ENCODE assay signal across 8 mouse cellular contexts in genomic region chrX:73053860-73054563, GRCm38 (mm10). TPM values are rescaled to one million over a fixed set of nuclear protein-coding genes. Genes with fewer than 3 reads are reported as not detected.
DNase-seq lines count a peak whose midpoint lies in the region; ATAC-seq and TF ChIP-seq lines count a peak whose summit lies in the region.

No protein-coding gene starts in this region.

- H3K27ac ChIP-seq in lung, embryonic 14.5 days (ENCODE audit: low read depth): no peak overlapping the region
- H3K27ac ChIP-seq in olfactory bulb, adult 2 months (ENCODE audit: insufficient read depth, low read depth, low read length): peak overlapping the region; percentile 1; the same call in 1 of the 2 replicates

- no peak overlapping the region for H3K4me3 ChIP-seq in lung, embryonic 14.5 days (ENCODE audit: low read depth, low read length)
- peak overlapping the region; percentile 29 for H3K4me3 ChIP-seq in olfactory bulb, adult 2 months (ENCODE audit: insufficient read depth, low read depth, low read length)

- peak; percentile 100 for ATAC-seq in frontal cortex, adult (ENCODE audit: low TSS enrichment)
- peak; percentile 94 to 99 for ATAC-seq in hematopoietic stem cell, adult 5-6 weeks (replicated peaks in 1 of 2; ENCODE audit: insufficient read depth in 1 of 2, low FRiP score in 2 of 2, low TSS enrichment in 1 of 2, low read depth in 1 of 2, poor library complexity in 2 of 2, severe bottlenecking in 2 of 2)
- ATAC-seq in lung, embryonic 14.5 days (ENCODE audit: insufficient read depth): peak; percentile 97

- H3K9me3 ChIP-seq in lung, embryonic 14.5 days (ENCODE audit: low read depth, low read length): no peaks in the 10 kb centered on the region

- no peaks in the 10 kb centered on the region for H3K27me3 ChIP-seq in lung, embryonic 14.5 days (ENCODE audit: insufficient read depth, low read length)

- DNase-seq in MEL-GATA-1-ER (ENCODE audit: extremely low read depth, low read depth): peak; percentile 89
- peak; percentile 95 for DNase-seq in cerebellum, adult 8-10 months
- peak; percentile 91 to 95 for DNase-seq in layer of hippocampus, adult 8-10 months (ENCODE audit: low spot score in 2 of 2)
- peak; percentile 96 for DNase-seq in lung, embryonic 14.5 days
- DNase-seq in thymus, adult 18-20 months: peak; percentile 64 to 75

- H3K9ac ChIP-seq in lung, embryonic 14.5 days: no peak overlapping the region

- H3K4me1 ChIP-seq in lung, embryonic 14.5 days (ENCODE audit: insufficient read depth): no peaks in the 10 kb centered on the region
- H3K4me1 ChIP-seq in olfactory bulb, adult 2 months (ENCODE audit: control insufficient read depth, insufficient read depth, low read length): no peaks in the 10 kb centered on the region

- WGBS in lung, embryonic 14.5 days: 11% methylated on average over 14 of the region's 14 CpGs
- 21% methylated on average over 14 of the region's 14 CpGs for WGBS in olfactory bulb, adult 2 months

- no peaks in the 10 kb centered on the region for H3K36me3 ChIP-seq in lung, embryonic 14.5 days (ENCODE audit: insufficient read depth)

- peak; percentile 92 for TF ChIP-seq CTCF in lung, embryonic 14.5 days (IDR thresholded peaks at IDR 0.05; ENCODE audit: low read depth)
- peak; percentile 52 for TF ChIP-seq CTCF in olfactory bulb, adult 2 months (IDR thresholded peaks at IDR 0.05; ENCODE audit: insufficient read depth, low read depth, low read length)

- H3K4me2 ChIP-seq in lung, embryonic 14.5 days: peak overlapping the region; percentile 40; the same call in 1 of the 2 replicates

- no peak for TF ChIP-seq POLR2A in olfactory bulb, adult 2 months (IDR thresholded peaks at IDR 0.05; ENCODE audit: insufficient read depth, low read depth, low read length)

RNA-seq across cellular contexts. Expression of gene Pnma3, which starts 10.6 kb away (rescaled TPM):
- not detected in 2 replicates for total RNA-seq in hematopoietic stem cell, adult 5-6 weeks (2017)
- total RNA-seq in layer of hippocampus, adult 8-10 months (2022): 10 to 100 TPM; 18.6 to 27.3 (median 22.1) TPM
- polyA plus RNA-seq in lung, embryonic 14.5 days (2014; fragmentation: Nextera tagmentation; extraction: Ambion mirVana): 0.08 and 0.13 TPM in 2 replicates
- not detected in 2 replicates for polyA plus RNA-seq in olfactory bulb, adult 2 months (2012; ENCODE audit: insufficient read depth, insufficient read length, low replicate concordance, missing spikeins)

RNA-seq across cellular contexts. Expression of gene Pnma5, which starts 17.1 kb away (rescaled TPM):
- not detected in 2 replicates for total RNA-seq in hematopoietic stem cell, adult 5-6 weeks (2017)
- 1 to 10 TPM in 1 of 4 experiments, under 1 TPM in 3; 0.20 to 1.1 (median 0.41) TPM for total RNA-seq in layer of hippocampus, adult 8-10 months (2022)
- polyA plus RNA-seq in lung, embryonic 14.5 days (2014; fragmentation: Nextera tagmentation; extraction: Ambion mirVana): 0.11 TPM in 1 of 2 replicates, not detected in the other
- not detected in 2 replicates for polyA plus RNA-seq in olfactory bulb, adult 2 months (2012; ENCODE audit: insufficient read depth, insufficient read length, low replicate concordance, missing spikeins)

RNA-seq across cellular contexts. Expression of gene Xlr4a, which starts 28.3 kb away (rescaled TPM):
- total RNA-seq in hematopoietic stem cell, adult 5-6 weeks (2017): 39.3 and 48.7 TPM in 2 replicates
- total RNA-seq in layer of hippocampus, adult 8-10 months (2022): 1 to 10 TPM in 2 of 4 experiments, under 1 TPM in 1, not detected in 1; 0.74 to 3.9 (median 1.5) TPM
- 0.35 and 2.0 TPM in 2 replicates for polyA plus RNA-seq in lung, embryonic 14.5 days (2014; fragmentation: Nextera tagmentation; extraction: Ambion mirVana)
- polyA plus RNA-seq in olfactory bulb, adult 2 months (2012; ENCODE audit: insufficient read depth, insufficient read length, low replicate concordance, missing spikeins): not detected in 2 replicates

RNA-seq across cellular contexts. Expression of gene Xlr3a, which starts 42.9 kb away (rescaled TPM):
- total RNA-seq in hematopoietic stem cell, adult 5-6 weeks (2017): 7.7 and 7.9 TPM in 2 replicates
- 1 to 10 TPM in 2 of 4 experiments, under 1 TPM in 2; 0.45 to 7.2 (median 1.5) TPM for total RNA-seq in layer of hippocampus, adult 8-10 months (2022)
- 3.6 and 5.6 TPM in 2 replicates for polyA plus RNA-seq in lung, embryonic 14.5 days (2014; fragmentation: Nextera tagmentation; extraction: Ambion mirVana)
- polyA plus RNA-seq in olfactory bulb, adult 2 months (2012; ENCODE audit: insufficient read depth, insufficient read length, low replicate concordance, missing spikeins): not detected in 2 replicates

Comparison
In these comparisons a context has a peak if more than half of its experiments do, and no peak if none do; other contexts are left out.
1. RNA of gene Pnma3, which starts 10.6 kb away (total RNA-seq): 18.6 to 27.3 TPM in layer of hippocampus, adult 8-10 months; not detected in hematopoietic stem cell, adult 5-6 weeks; every median in the first group is over 10 times any median in the second.
2. Peak in every context shown above with its lines, with median percentiles within 50 percentile points of each other: DNase-seq and ATAC-seq.